Mouse (Mus musculus) layer of hippocampus, adult 18-20 months (tissue): ENCODE data around the gene Cdh4. TPM values are rescaled to one million over a fixed set of nuclear protein-coding genes. Genes with fewer than 3 reads are reported as not detected.
A peak's percentile ranks its signal among the peaks of the same experiment; 100 is the strongest.

Experiments
- DNase-seq, 2 experiments: peaks; one replicate each; pipeline ENCODE4 v3.0.0; 2022; ENCODE audit warnings: low spot score in 2 of 2
- total RNA-seq, 2 experiments: library from RNA; stranded (reverse); gene quantifications; 2 replicates each; pipeline ENCODE4 v1.2.3; 2021

Gene Cdh4
- total RNA-seq, 2 experiments from 2014 or later, result 8.7 to 10.3 TPM

DNA sequence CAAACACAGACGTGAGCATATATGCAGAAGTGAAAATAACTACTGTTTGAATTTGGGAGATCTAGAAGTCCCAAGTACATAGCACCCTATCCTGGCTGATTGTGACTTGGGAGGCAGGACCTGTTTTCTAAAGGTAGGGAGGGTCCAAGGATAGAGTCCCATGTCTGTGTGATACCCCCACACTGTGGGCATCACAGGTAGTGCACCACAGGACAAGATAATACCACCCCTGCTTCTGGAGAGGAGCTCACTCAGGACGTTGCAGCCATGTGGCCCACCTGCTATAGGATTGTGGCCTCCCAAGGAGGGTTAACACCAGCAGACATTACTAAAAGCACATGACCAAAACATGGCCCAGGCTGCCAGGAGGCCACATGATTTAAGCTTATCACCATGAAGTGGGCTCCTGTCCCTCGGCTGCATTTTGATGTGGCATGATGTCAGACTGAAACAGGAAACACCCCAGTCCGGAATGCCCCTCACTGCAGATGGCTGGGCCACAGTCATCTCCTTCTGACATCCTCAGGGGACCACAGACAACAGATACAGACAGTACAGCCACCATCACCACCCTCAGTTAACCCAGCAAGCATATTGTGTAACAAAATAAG lies 280.6 kb downstream of the Cdh4 start:
- DNase-seq, result no peak

DNA sequence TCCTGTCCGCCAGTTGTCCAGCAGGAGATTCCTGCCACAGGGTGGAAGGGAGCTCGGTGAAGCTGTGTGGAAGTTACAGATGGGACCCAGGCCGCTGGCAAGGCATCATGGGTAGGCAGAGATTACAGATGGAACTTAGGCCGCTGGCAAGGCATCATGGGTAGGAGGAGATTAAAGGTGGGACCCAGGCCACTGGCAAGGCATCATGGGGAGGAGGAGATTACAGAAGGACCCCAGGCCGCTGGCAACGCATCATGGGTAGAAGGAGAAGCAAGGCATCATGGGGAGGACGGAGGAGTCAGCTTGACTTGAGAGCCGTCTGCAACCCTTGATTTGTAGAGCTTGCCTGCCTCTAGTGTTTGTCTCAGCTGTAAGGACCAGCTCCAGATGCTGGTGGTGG lies 281.2 kb downstream of the Cdh4 start:
- DNase-seq, result no peak

DNA sequence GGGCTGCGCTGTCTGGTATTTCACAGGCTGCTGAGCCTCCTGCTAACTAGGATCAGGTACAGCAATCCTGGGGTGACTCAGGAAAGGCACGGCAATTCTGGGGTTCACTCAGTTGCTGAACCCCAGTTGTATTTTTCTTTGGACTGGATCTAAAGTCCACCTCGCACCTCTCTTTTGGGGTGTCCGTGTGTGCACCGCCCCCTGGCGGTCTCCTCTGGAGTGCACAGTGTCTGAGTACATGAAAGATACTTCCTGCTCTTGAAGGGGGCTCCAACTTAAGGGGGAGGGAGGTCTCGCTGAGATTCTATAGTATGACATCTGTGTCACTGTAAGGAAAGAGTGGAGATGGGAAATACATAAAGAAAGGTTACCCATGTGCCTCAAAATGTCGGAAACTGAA lies 286.8 kb downstream of the Cdh4 start:
- DNase-seq, result peak in 1 of 2 experiments; percentile 23

DNA sequence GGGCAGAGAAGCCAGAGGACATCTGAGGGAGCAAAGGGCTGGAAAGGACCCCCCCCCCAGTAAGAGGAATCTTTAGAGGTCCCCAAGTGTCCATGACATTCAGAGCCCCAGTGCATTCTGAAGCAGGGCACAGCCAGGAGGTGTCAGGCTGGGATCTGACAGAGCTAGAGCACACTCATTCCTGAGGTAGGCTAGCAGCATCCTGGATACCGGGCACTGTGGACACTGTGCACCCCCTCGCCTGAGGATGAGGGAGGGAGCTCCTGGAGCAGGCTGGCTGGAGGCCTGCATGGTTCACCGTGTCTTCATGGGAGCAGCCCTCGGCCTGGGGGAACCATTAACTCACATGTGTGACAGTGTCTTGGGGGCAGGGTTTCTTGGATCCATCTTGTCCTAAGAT lies 287.6 kb downstream of the Cdh4 start:
- no peak for DNase-seq

DNA sequence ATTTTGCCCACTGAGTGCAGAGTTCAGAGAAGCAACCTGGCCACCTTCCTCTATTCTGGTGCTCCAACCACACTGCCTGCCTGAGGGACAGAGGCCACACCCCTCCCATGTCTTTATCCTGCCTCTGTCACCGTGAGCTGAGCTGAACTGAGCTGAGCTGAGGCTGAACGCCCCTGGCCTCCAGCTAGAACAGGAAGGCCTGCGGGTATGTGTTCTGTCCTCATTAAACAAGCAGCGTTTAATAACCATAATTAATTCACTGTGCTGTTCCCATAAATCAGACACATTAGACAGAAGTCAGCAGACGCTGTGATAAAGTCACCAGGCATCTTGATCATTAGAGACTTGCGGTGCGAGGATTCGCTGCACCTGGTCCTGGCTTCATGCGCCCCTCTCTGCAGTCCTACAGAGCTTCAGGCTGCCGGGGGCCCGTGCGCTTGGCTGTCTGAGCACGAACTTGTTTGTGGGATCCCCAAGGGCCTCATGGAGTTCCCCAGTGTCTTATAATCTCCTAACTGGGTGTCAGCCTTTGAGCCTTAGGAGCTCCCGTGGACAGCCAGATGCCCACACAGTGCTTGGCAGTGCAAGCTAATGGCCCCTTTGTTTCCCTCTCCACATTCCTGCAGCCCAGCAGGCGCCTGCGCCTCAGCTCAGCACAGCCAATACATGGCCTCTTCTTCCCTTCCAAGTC lies 291.1 kb downstream of the Cdh4 start:
- no peak for DNase-seq

DNA sequence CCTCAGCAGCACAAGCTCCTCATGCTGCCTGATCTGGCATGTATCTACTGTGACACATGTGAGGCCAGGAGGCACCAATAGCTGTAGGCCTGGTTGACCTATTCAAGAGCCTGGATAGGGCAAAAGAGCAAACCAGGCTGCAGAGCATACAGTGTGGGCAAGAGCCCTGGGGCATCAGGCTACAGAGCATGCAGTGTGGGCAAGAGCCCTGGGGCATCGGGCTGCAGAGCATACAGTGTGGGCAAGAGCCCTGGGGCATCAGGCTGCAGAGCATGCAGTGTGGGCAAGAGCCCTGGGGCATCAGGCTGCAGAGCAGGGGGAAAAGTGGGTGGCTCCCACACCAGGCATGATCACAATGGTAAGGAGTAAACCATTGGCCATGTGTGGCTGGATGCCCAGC lies 300.2 kb downstream of the Cdh4 start:
- no peak for DNase-seq

DNA sequence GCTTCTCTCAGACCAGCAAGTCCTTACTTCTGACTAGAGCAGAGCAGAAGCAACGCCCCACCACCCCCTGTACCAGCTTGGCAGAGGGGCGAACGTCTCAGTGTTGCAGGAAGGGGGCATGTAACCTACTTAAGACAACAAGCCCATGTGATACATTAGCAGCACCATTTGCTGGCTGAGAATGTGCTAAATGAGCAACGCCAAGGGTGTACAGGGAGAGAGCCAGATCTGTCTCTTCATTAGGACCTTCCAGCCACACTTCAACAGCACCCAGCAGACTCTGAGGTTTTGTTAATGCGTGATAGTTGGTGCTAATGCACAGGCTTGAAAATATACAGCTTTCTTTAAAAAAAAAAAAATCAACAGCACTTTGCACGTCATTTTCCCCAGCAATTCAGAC lies 300.6 kb downstream of the Cdh4 start:
- no peak for DNase-seq

DNA sequence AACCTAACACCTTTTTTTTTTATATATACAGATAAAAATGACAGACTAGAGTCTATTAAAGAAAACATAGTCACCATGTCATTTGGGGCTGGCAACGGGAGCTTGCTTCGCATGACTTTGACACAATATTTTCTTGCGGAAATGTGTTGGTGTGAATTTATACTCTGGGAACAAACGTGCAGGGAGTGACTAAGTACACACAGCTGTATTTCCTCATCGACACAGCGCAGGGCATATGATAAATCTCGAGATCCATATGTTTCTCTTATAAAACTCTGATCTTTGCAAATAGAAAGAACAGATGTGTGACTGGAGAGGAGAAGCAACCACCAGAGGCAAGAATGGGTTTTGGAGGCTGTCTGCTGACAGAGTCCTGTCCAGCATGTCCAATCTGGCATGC lies 304.3 kb downstream of the Cdh4 start:
- no peak for DNase-seq

DNA sequence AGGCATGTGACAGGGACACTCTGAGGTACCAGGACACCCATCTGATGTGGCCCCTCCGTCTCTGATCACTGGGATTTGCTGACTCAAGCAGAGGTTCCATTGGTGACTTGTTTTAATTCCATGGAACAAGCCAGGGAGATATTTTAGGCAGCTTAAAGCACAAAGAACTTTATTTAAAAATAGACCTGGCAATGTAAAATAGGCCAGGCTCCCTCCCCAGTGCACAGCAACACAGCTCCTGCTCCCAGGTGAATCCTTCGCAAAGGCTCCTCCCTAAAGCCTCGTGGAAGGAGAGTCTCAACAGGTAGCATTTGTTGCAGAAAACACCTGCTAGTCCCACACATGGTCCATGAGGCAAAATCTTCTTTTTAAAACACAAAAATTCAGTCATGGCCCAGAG lies 307.2 kb downstream of the Cdh4 start:
- DNase-seq, result no peak

DNA sequence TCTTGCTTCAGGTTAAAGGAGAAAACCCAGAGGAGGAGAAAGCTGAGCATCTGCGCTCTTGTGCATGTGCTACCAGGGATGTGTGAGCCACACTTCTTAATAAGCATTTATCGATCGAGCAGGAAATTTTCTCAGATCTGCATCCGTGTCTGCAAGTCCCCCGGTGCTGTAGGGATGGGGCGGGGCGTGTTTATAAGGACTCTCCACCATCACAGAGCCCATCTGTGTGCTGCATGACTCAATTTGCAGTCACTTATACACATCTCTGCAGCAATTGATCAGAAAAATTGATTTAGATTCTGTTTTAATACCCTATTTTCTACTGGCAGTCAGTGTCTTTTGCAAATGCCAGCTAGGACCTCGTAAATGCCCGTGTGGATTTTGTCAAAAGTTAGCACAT lies 311.6 kb downstream of the Cdh4 start:
- DNase-seq, result no peak

DNA sequence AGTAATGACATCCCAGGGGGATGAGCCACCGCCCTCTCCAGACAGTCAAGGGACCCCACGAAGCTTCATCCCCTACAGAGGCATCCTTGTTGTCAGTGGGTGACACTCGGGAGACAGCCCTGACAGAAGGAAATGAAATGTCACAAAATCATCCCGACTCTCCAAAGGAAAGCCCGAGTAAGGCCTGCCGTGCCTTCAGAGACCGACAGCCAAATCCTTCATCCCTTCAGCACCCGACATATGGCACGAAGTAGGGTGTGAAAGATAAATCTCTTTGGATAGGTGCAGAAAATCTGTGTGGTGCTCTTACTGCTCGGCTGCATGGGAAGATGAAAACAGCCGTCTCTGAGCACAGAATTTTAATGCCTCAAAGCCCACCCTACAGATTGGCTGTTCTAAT lies 312.5 kb downstream of the Cdh4 start:
- DNase-seq, result no peak

DNA sequence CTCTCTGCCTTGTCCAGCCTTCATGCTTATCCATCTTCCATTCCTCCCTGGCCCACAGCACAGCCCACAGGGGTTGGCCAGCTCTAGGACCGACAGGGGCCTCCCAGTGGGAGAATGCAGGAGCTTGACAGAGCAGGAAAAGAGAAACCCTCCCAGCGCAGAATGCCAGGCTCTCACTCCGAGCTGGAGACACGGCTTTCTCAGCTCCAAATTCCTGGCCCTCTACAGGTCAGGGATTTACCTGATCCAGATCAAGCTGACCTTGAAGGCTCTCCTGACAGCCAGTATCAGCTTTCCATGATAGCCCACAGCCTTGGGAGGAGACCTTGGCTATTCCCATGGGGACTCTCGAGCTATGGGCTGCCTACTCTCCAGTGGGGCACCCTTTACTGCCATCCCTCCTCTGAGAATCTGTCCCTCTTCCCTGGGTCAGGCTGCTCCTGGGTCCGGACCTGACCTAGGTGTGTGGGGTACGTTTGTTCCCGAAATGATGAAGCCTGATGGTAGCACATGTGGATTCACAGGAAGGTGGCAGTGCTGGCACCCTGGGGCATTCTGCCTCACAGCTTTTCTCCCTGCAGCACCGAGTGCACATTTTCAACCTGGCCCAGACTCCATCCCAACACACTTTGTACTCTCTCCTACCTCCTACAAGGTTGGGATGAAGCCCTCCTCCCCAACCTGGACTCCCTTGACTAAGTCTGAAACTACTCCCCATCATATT lies 319.6 kb downstream of the Cdh4 start:
- DNase-seq, result no peak

DNA sequence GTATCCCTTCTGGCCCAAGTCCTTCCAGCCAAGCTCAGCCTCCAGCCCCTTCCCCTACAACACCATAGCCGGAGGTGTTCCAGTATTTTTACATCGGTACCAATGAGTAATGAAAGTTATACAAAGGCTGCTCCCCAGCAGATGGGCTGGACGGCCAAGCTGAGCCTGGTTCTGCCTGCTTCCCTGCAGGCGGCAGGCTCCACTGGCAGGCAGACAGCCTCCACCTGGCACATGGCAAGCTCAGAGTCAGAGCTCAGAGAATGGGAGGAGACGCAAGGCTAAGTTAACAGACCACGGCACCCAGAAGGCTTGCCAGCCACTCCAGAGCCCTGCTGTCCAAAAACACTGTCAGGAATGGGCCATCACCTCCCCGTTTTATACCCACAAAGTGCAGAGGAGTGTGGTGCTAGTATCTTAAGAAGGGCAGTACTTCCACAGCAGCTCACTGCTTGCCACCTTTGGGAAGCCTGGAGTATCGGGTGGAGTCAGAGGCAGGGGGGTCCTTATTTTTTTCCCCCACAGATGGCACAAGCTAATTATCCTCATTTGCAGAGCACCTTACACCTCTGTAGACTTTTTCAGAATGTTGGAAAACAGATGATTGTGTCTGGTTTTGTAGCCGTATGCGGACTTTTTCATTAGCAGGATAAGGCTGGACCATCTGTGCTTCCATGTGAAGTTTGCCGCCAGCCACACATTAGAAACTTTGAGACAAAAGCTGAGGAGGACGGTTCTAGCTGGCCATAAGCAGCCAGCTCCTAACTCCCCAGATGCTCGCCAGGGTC lies 320.5 kb downstream of the Cdh4 start:
- DNase-seq, result peak; percentile 34 to 55

DNA sequence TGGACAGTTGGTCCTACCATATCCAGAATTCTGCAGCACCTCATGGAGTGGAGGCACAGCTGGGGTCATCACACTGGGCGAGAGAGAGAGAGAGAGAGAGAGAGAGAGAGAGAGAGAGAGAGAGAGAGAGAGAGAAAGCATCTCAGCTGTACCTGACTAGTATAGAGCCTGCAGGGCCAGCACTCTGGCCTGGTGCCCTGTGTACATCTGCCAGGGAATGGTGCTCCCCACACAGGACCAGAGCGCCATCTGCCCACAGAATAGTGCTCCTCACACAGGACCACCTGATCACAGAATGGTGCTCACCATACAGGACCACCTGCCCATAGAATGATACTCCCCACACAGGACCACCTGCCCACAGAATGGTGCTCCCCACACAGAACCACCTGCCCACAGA lies 322.2 kb downstream of the Cdh4 start:
- DNase-seq, result no peak

DNA sequence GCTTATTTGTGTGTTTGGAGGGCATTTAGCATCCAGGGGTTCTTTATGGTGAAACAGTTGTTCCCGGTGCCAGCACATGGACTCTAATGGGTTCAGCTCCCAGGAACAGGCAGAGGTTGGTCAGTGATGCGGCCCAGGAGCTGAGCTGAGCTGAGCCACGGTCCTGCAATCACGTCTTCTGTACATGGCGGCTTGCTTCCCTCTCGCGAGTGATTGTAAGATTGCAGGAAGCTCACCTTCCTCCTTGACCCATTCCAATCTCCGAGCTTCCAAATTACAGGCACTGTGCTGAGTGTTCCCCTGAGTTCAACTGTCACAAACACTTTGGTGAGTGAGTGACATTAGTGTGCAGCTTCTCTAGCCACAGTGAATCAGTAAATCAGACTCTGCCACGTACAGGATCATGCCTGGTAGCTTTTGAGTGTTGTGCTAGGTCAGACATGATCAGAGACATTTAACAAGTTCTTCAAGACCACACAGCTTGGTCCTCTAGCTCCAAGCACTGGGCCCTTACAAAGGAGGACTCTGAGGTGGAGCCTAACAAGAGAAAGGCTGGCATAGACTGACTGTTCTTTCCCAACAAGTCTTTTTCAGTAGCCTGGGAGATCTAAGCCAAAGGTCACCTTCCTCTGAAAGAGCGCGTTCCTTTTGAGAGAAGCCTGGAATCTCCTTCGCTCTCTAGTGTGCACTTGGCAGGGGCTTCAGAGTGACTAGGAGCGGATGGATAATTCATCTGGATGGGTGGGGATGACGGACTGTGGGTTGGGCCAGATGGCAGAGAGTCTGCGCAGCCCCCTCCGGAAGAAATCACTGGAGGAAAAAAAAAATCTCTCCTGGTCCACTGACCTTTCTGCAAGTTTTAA lies 324.7 kb downstream of the Cdh4 start:
- DNase-seq, result no peak

DNA sequence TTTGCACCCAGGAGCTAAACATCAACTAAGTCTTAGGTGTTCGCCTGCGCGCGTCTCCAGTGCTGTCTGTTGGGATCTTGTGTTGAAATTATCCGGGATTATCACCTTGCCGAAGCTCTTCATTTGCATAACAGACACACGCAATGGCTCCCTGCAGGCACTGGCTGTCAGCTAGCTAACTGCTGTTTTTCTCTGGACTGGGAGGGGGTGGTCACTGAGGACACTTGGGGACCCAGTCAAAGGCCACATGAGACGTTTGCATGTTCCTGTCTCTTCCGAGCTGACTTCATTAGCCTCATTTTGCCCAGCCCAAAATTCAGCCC lies 325.3 kb downstream of the Cdh4 start:
- DNase-seq, result no peak

DNA sequence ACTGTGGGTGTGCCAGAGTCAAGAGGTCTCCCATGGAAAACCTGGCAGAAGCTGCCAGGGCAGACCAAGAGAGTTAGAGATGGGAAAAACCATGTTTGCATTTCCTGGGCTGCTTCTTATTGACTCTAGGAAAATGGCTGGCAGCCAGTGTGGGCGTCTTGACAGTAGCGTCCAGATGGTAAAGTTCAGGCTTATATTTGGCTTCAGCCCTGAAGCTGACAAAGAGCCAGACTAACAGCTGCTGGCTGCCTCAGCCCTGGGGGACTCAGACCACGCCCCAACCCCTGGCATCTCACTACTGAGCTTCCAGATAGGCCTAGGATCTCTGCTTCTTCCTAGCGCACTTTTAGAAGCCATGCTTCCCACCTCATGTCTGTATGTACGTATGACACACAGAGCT lies 326.9 kb downstream of the Cdh4 start:
- DNase-seq, result peak; percentile 12 to 54

DNA sequence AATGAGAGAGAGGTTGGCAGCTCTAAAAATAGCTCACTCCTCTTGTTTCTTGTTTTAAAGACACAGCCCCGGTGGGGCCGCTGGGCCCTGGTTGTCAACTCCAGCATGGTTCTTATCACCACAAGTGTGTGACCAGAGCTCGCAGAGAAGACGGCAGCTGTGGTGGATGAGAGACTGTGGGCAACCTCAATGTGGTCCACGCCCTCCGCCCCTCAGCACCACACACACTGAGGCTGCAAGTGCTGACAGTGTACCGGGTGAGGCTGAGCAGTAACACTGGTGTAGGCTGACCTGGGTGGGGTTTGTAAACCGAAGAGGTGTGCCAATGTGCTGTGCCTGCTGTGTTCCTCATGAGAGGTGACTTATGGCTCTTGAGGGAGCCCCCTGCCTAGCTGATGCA lies 327.7 kb downstream of the Cdh4 start:
- DNase-seq, result no peak

DNA sequence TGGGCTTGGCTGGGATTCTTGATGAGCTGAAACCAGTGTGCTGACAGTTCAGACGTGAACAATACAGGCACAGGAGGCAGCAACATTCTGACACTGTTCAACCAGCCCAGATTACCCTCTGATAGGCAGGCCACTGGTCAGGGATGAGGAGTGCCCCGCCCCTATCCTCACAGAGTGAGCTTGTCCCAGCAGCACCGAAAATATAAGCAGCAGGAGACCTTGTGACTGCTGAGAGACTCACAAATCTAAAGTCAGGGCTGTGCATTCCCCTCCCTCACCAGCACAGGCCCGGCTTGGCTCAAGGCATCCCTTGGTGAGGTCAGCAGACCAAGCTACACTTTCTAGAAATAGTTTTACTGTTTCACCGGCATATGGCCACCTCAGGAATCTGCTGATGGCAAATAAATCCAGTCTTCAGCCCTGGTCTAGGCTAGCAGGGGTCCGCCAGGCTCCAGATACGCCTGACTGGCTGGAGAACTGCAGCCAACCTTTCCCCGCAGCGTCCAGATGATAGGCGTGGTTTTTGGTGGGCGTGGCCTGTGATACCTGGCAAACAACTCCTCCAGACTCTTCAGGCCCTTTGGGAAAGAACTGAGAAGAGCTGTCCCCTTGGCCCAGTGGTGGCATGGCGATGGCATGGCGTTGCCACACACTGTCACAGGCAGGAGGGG lies 332.3 kb downstream of the Cdh4 start:
- DNase-seq, result no peak

DNA sequence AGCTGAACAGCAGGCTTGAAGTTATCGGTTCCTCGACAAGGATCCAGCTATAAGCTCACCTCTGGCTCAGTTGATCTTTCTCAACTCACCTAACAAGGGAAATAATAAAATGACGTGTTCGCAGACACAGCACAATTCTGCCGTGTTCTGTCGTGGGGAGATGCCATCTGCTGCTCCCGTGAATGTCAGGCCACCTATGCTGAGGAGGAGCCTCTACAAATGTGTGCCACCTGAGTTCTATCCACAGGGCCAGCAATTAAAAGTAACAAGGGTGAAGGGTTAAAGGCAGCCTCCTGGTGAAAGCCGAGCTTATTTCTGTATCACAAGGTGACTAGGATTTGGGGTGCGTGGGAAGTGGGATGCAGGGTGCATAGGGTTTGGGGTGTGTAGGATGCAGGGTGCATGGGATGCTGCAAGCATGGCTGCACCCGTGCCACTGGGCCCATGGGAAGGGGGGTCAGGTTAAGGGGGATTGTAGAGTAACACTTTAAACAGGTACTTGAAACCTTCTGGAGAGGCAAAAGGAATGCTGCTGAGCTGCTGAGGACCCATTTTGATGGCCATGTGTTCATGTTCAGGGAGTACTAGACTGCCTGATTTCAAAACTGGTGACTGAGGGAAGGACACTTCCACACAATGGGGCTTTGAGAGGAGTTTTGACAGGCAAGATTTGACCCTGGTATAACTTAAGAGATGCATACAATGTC lies 333.9 kb downstream of the Cdh4 start:
- no peak for DNase-seq
